Mouse (Mus musculus): ENCODE measurements around the gene Chst15. TPM values are rescaled to one million over a fixed set of nuclear protein-coding genes. Genes with fewer than 3 reads are reported as not detected.

Chst15 gene
- total RNA-seq, 2 experiments from 2014 or later: 50.7 to 53.3 TPM

- Histone ChIP-seq H3K4me3 (no peak overlapping the region), H3K27ac (no peak overlapping the region)
- DNase-seq (ENCODE audit: low spot score in 2 of 2): no peak
- TF ChIP-seq CTCF (conservative IDR thresholded peaks at IDR 0.05): no peak
Measured at GRCm38 (mm10) chr7:132262696-132263095, 54.3 kb downstream of the Chst15 start.

DNA sequence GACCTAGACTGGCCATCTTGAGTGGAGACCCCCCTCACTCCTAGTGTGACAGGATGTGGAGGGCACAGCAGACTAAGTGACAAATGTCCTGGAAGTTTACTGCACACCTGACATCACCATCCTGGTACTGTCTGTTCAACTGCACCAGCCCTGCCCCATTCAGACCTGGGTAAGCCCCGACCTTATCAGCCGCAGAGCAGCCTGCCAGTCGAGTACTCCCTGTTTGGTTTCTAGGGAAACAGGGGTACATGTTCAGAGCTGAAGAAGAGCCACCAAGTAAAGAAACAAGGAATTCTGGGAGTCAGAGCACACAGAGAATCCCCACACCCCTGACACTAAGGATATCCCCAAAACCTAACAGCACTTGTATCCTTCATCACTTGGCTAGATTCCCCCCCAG lies 55.1 kb downstream of the Chst15 start:
- TF ChIP-seq CTCF (conservative IDR thresholded peaks at IDR 0.05): no peak
- Histone ChIP-seq H3K4me3 (no peak overlapping the region), H3K27ac (no peak overlapping the region)
- no peak for DNase-seq (ENCODE audit: low spot score in 2 of 2)

- no peak overlapping the region for H3K27ac ChIP-seq
- no peak for DNase-seq (ENCODE audit: low spot score in 2 of 2)
- no peak for TF ChIP-seq CTCF (conservative IDR thresholded peaks at IDR 0.05)
- no peak overlapping the region for H3K4me3 ChIP-seq
Measured at GRCm38 (mm10) chr7:132260632-132261031, 56.4 kb downstream of the Chst15 start.

- no peak for TF ChIP-seq CTCF (conservative IDR thresholded peaks at IDR 0.05)
- peak; percentile 46 to 48 for DNase-seq (ENCODE audit: low spot score in 2 of 2)
- H3K27ac ChIP-seq: 0 out of 2 replicates have a peak overlapping the region, but pooled peaks have one; percentile 32
Measured at GRCm38 (mm10) chr7:132258817-132259216, 58.2 kb downstream of the Chst15 start.

DNA sequence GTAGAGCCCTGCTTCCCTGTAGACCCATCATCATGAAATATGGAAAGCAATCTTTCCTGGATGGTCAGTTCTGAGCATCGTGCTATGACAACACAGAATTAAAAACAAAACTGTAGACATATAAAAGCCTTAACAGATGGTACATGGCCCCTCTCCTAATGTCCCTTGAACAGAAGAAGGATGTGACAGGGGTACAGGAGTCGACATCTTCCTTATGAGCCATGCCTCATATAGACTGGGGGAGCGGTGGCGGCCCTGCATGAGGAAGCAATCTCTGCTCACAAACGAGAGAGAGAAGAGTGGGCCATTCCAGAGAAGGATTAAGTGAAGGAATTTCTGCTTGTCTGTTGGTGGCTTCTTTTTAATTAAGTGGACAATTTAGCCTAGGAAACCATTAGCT lies 58.8 kb downstream of the Chst15 start:
- H3K27ac ChIP-seq: no peak overlapping the region
- no peak for TF ChIP-seq CTCF (conservative IDR thresholded peaks at IDR 0.05)
- H3K4me3 ChIP-seq: no peak overlapping the region
- no peak for DNase-seq (ENCODE audit: low spot score in 2 of 2)

More at GRCm38 (mm10) chr7:132258817-132259216, 58.2 kb downstream of the Chst15 start:
- H3K4me3 ChIP-seq: no peak overlapping the region

DNA sequence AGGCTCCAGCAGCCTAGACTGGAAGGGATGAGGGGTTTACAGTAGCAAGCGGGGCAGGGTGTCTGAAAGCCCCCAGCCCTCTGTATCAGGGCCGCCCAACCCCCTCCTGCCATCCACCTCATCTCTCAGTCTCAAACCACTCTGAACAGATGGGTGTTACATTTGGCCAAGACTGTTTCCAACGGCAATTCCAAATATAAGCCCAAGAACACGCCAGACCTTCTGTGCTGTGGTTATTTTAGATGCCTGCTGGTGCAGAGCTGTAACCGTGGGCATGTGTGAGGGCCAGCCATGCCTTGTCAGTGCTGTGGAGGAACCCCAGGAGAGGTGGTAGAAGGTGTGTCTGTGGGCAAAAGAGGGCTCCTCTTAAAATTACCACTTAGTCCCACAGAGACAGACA lies 63.5 kb downstream of the Chst15 start:
- peak; percentile 70 to 79 for DNase-seq (ENCODE audit: low spot score in 2 of 2)
- no peak for TF ChIP-seq CTCF (conservative IDR thresholded peaks at IDR 0.05)
- H3K27ac ChIP-seq: peak overlapping the region; percentile 79
- H3K4me3 ChIP-seq: no peak overlapping the region; the same call in 1 of the 2 replicates

DNA sequence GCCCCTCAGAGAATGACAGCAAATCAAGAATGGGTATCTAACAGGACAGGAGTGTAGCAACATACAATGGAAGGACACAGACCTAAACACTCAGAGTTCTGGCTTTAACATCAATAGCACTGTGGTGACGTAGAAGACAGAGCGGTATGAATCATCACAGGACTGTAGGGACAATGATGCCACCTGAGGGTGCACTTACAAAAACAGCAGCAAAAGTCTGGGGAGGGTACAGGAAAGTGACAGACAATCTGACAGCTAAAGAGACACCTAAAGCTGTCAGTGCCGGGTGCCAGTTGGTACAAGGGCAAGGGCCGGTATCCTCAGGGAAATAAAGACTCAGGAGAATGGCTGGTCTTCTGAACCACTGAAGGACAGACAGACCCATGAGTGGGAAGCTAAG lies 64.0 kb downstream of the Chst15 start:
- H3K27ac ChIP-seq: peak overlapping the region; percentile 79
- TF ChIP-seq CTCF (conservative IDR thresholded peaks at IDR 0.05): no peak
- no peak for DNase-seq (ENCODE audit: low spot score in 2 of 2)

GRCm38 (mm10) chr7:132249563-132250119 lies 67.4 kb downstream of the Chst15 start:
- H3K27ac ChIP-seq: no peak overlapping the region
- no peak for TF ChIP-seq CTCF (conservative IDR thresholded peaks at IDR 0.05)
- no peak for DNase-seq (ENCODE audit: low spot score in 2 of 2)
- no peak overlapping the region for H3K4me3 ChIP-seq

More for the DNA sequence above, 64.0 kb downstream of the Chst15 start:
- H3K4me3 ChIP-seq: no peak overlapping the region; the same call in 1 of the 2 replicates

DNA sequence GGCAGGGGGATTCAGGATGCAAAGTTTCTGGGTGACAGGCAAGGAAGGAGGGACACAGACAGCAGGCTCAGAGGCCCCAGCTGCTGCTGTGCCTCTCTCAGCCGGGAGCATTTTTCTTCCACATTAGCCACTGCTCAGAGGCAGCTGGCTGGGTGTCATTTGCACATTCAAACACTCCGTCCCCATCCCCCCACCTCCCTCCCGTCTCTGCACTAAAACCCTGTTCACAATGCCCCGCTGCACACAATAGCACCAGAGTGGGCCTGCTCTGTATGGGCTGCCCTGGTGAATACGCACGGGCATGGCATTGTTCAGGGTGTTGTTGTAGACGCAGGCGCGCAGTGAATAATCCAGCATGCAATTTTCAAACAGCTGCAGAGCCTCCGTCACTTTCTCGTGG lies 69.5 kb downstream of the Chst15 start:
- peak in 1 of 2 experiments; percentile 30 for DNase-seq (ENCODE audit: low spot score in 2 of 2)
- no peak for TF ChIP-seq CTCF (conservative IDR thresholded peaks at IDR 0.05)
- peak overlapping the region; percentile 65; the same call in 1 of the 2 replicates for H3K27ac ChIP-seq
- H3K4me3 ChIP-seq: no peak overlapping the region

DNA sequence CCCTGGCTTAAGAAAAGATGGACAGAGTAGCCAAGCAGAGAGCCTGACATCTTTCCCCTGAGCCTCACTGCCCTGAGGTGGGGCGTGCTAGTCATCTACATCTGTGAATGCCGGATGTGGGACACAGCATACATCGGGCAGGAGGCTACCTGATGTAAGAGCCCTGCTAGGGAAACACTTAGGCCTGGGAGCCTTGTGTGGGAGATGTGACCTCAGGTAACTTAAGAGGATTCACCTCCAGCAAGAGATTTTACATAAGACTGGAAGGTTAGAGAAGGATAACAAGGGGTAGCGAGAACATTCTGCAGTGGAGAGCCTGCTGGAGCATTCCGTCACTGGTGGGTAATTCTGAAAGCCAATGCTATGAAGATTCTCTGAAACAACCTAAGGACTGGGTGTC lies 69.9 kb downstream of the Chst15 start:
- peak overlapping the region; percentile 65; the same call in 1 of the 2 replicates for H3K27ac ChIP-seq
- no peak overlapping the region for H3K4me3 ChIP-seq
- TF ChIP-seq CTCF (conservative IDR thresholded peaks at IDR 0.05): no peak
- DNase-seq (ENCODE audit: low spot score in 2 of 2): no peak

GRCm38 (mm10) chr7:132245730-132246129 lies 71.3 kb downstream of the Chst15 start:
- TF ChIP-seq CTCF (conservative IDR thresholded peaks at IDR 0.05): no peak
- no peak for DNase-seq (ENCODE audit: low spot score in 2 of 2)
- Histone ChIP-seq H3K27ac (no peak overlapping the region), H3K4me3 (no peak overlapping the region)

DNA sequence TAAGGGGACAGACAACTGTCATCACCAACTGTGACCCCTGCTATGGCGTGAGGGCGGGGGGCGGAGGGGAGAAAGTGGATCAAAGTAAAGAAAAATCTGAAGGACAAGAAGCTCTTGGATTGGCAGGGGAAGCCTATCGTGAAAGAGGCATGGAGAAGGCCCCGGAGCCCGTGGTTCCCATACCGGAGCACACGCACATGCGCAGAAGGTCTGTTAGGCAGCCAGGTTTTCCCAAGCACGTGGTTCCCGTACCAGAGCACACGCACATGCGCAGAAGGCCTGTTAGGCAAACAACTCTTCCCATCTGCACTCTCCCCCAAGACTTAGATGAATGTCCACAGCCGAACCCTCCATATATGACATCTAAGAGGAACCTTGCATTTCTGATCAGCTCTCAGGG lies 72.4 kb downstream of the Chst15 start:
- no peak overlapping the region for H3K4me3 ChIP-seq
- no peak for DNase-seq (ENCODE audit: low spot score in 2 of 2)
- no peak for TF ChIP-seq CTCF (conservative IDR thresholded peaks at IDR 0.05)
- no peak overlapping the region for H3K27ac ChIP-seq

DNA sequence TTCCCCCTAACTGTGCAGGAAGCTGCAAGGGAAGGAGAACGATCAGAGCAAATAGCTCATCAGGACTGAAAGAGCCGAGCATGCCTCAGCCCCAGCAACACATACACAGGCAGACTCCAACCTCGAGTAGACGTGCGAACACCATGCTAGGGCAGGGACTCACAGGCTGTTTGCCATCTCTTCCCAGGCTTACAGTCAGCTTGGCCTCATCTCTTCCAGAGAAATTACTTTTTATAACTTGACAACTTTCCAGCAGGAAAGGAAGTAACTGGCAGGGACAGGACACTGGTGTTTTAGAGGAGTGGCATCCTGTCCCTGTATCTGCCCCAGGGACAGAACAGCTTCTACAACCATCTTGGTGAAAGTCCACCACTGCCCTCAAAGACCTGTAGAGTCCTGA lies 73.8 kb downstream of the Chst15 start:
- no peak for TF ChIP-seq CTCF (conservative IDR thresholded peaks at IDR 0.05)
- Histone ChIP-seq H3K4me3 (no peak overlapping the region), H3K27ac (no peak overlapping the region)
- no peak for DNase-seq (ENCODE audit: low spot score in 2 of 2)

DNA sequence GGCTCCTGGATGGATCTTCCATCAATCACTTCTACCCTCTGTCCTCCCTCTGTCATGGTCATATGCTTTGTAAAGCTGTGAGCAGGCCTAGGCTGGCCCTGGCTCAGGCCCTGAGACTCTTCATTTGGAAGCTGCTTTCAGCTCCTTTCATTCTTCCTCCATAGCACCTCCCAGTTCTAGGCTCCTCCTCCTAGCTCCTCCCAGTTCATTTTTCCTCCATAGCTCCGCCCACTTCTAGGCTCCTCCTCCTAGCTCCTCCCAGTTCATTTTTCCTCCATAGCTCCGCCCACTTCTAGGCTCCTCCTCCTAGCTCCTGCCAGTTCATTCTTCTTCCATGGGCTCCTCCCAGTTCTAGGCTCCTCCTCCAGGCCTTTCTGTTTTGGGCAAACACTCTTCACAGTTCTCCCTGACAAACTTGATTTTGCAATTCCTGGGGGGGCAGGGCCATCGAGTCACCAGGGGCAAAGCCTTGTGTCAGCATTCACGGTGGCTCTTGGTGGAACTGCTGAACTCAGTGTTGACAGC lies 74.3 kb downstream of the Chst15 start:
- H3K4me3 ChIP-seq: no peak overlapping the region
- no peak for TF ChIP-seq CTCF (conservative IDR thresholded peaks at IDR 0.05)
- no peak for DNase-seq (ENCODE audit: low spot score in 2 of 2)
- H3K27ac ChIP-seq: no peak overlapping the region
